Mouse (Mus musculus): ENCODE results near the gene Prl2a1.
"Not testable (repeated sequence)": the region's sequence is repeated elsewhere in the genome, so short reads cannot be mapped to it uniquely, and the experiment has no call there.

Prl2a1 gene

GRCm38 (mm10) chr13:27801354-27801753, at the start of gene Prl2a1:
Gene Prl2a1, plus strand, starts transcription at chr13:27801654.
- no peak for DNase-seq (ENCODE audit: low spot score in 2 of 2)

- not testable (repeated sequence) for DNase-seq (ENCODE audit: low spot score in 2 of 2)
These were observed 20.8 kb upstream of the Prl2a1 start, which contains the start of gene Prl7c1 for GRCm38 (mm10) chr13:27780704-27781103. Gene Prl7c1, minus strand, starts transcription at chr13:27780804.

- DNase-seq (ENCODE audit: low spot score in 2 of 2) = no peak
These were observed 2.2 kb upstream of the Prl2a1 start for GRCm38 (mm10) chr13:27799303-27799702.

GRCm38 (mm10) chr13:27802765-27803164, 1.3 kb downstream of the Prl2a1 start:
- DNase-seq (ENCODE audit: low spot score in 2 of 2) = no peak

DNA sequence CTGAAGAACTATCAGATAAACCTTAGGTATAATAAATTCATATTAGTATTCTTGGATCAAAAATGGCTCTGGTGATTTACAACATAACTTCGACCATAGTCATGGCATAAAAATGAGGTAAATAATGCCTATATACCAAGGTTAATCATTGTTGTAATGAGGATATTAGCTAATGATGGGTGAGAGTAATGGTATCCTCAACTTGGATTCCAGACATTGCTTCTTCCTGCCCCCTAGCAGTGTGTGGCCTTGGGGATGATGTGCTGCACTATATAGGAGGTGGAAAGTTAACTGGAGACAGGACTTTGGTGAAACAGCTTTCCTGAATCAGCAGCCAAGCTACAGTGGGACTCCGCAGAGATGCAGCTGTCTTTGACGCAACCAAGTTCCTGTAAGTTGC, 47.6 kb downstream of the Prl2a1 start, which contains the start of gene Prl2c1:
TSS of gene Prl2c1 (plus strand) at position 301 of the 400 bp plus-strand sequence.
- no peak for DNase-seq (ENCODE audit: low spot score in 2 of 2)

Data from right cerebral cortex, postnatal 10 days (tissue).